Mouse (Mus musculus): ENCODE results near the gene Cbr4. TPM values are rescaled to one million over a fixed set of nuclear protein-coding genes. Genes with fewer than 3 reads are reported as not detected.
A peak's percentile ranks its signal among the peaks of the same experiment; 100 is the strongest.

The Cbr4 gene
- 10 to 100 TPM; 18.6 to 19.1 TPM for total RNA-seq (2021)
- long read RNA-seq, experiment 1, full-length matches to known transcripts, result 7 of 10 reads
- long read RNA-seq, experiment 1, partial matches to known transcripts, result 0 of 10 reads
- long read RNA-seq, experiment 1, other reads (novel, unspliced or antisense), result 3 of 10 reads
- long read RNA-seq, experiment 2, full-length matches to known transcripts, result 6 of 6 reads
- long read RNA-seq, experiment 2, partial matches to known transcripts, result 0 of 6 reads
- long read RNA-seq, experiment 2, other reads (novel, unspliced or antisense), result 0 of 6 reads

DNA sequence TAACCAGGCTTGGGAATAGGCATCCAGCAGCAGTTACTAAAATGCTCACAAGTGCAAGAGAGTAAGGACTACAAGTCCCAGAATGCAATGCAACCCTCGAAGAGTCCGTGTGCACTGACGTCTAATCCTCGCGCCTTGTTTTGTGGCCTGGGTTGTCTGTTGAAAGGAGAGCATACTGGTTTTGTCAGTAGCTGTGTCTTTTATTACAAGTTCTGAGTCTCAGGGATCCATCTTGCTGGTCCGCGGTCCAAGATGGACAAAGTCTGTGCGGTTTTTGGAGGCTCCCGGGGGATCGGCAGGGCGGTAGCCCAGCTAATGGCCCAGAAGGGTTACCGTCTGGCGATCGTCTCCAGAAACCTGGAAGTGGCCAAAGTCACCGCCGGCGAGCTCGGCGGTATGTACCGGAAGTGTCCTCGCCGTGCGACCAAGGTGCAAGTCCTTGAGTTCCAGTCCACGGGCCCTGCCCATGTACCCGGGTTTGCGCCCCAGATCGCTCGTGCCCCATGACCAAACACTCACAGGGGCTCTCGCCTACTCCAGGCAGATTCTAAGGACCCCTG lies at the start of gene Cbr4:
Gene Cbr4, plus strand, starts transcription at position 138 of the 560 bp plus-strand sequence.
- Histone ChIP-seq H3K27ac (peak within 1 kb of the TSS; percentile 99), H3K4me3 (peak within 1 kb of the TSS; percentile 90)
- intact Hi-C loops (cut with DNase I), result loop anchor here (1.0 to 5.0 kb wide), 3 partner anchors 265 to 505 kb away; partner anchors contain the start of genes Clcn3, Nek1 and Sh3rf1
- DNase-seq (ENCODE audit: extremely low spot score in 1 of 2, low spot score in 2 of 2), result peak; percentile 84 to 86
- no peak; the same call in 1 of the 2 replicates for TF ChIP-seq CTCF (IDR thresholded peaks at IDR 0.05)

GRCm38 (mm10) chr8:61442988-61443387 lies 44.5 kb upstream of the Cbr4 start:
- no peak for TF ChIP-seq CTCF (IDR thresholded peaks at IDR 0.05)
- H3K27ac ChIP-seq, result no peak overlapping the region
- intact Hi-C loops (cut with DNase I), result no loop called here
- no peak for DNase-seq (ENCODE audit: extremely low spot score in 1 of 2, low spot score in 2 of 2)
- no peak overlapping the region for H3K4me3 ChIP-seq

DNA sequence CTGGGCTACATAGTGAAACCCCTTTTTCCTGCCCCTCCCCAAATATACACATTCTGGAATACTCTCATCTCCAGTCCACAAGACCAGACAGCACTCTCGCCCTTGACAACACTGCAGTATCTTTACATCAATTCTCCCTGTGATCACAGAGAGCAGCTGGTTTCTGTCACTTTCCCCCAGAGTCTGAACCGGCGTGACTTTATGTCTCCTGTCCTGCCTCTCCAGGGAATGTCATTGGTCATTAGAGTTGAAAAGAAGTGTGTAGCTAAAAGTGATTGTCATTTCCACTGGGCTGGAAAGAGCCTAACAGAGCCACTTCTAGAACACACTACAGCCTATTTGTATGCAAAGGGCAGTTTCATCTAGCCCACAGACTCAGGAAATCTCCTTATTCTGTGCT lies 43.2 kb upstream of the Cbr4 start:
- intact Hi-C loops (cut with DNase I), result no loop called here
- H3K27ac ChIP-seq, result no peak overlapping the region
- no peak for DNase-seq (ENCODE audit: extremely low spot score in 1 of 2, low spot score in 2 of 2)
- TF ChIP-seq CTCF (IDR thresholded peaks at IDR 0.05), result no peak
- no peak overlapping the region for H3K4me3 ChIP-seq

DNA sequence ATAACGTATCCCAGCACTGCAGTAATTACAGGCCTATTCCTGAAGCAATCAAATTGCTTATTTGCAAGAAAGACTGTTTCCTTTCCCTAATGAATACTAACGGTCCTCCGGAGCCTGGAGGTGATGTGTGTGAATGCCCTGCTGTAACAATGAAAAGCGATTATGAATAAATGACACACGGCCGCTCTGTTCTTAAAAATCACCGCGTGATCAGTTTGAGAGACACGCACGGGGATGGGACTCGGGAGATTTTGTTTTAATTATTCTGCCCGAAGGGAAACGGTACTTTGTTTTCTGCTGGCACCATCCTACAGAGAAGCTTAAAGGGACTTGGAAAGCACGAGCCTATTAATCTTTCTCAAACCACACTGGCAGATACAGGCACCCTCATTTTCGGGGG lies 41.2 kb upstream of the Cbr4 start:
- no peak for TF ChIP-seq CTCF (IDR thresholded peaks at IDR 0.05)
- Histone ChIP-seq H3K27ac (no peak overlapping the region), H3K4me3 (peak overlapping the region; percentile 27; the same call in 1 of the 2 replicates)
- DNase-seq (ENCODE audit: extremely low spot score in 1 of 2, low spot score in 2 of 2), result no peak
- intact Hi-C loops (cut with DNase I), result no loop called here

- no peak for DNase-seq (ENCODE audit: extremely low spot score in 1 of 2, low spot score in 2 of 2)
- no peak overlapping the region for H3K4me3 ChIP-seq
- intact Hi-C loops (cut with DNase I), result no loop called here
Measured at GRCm38 (mm10) chr8:61448100-61448499, 39.4 kb upstream of the Cbr4 start.

DNA sequence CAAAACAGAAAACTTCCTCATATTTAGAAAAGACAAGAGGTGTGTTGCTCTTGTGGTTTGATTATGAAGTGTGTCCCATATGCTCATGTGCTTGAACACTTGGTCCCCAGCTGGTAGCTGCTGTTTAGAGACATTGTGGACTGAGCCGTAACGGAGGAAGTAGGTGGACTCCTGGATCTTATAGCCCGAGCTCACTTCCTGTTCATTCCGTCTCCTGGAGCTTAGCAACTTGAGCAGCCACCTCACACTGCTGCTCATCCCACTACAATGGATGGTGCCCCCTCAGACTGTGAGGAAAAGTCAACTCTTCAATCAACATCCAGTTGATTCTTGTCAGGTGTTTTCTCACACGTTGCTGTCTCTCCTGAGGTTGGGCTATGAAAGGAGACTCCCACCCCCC lies 38.7 kb upstream of the Cbr4 start:
- intact Hi-C loops (cut with DNase I), result no loop called here
- Histone ChIP-seq H3K4me3 (no peak overlapping the region), H3K27ac (no peak overlapping the region)
- no peak for DNase-seq (ENCODE audit: extremely low spot score in 1 of 2, low spot score in 2 of 2)
- no peak for TF ChIP-seq CTCF (IDR thresholded peaks at IDR 0.05)

More at GRCm38 (mm10) chr8:61448100-61448499, 39.4 kb upstream of the Cbr4 start:
- no peak overlapping the region for H3K27ac ChIP-seq
- TF ChIP-seq CTCF (IDR thresholded peaks at IDR 0.05), result no peak

GRCm38 (mm10) chr8:61450916-61451575 lies 36.5 kb upstream of the Cbr4 start:
- no peak for TF ChIP-seq CTCF (IDR thresholded peaks at IDR 0.05)
- H3K27ac ChIP-seq, result no peak overlapping the region
- H3K4me3 ChIP-seq, result no peak overlapping the region
- DNase-seq (ENCODE audit: extremely low spot score in 1 of 2, low spot score in 2 of 2), result no peak
- intact Hi-C loops (cut with DNase I), result no loop called here

- H3K27ac ChIP-seq, result no peak overlapping the region
- no peak for DNase-seq (ENCODE audit: extremely low spot score in 1 of 2, low spot score in 2 of 2)
- intact Hi-C loops (cut with DNase I), result no loop called here
- no peak overlapping the region for H3K4me3 ChIP-seq
- TF ChIP-seq CTCF (IDR thresholded peaks at IDR 0.05), result no peak
Measured at GRCm38 (mm10) chr8:61451721-61452337, 35.7 kb upstream of the Cbr4 start.

DNA sequence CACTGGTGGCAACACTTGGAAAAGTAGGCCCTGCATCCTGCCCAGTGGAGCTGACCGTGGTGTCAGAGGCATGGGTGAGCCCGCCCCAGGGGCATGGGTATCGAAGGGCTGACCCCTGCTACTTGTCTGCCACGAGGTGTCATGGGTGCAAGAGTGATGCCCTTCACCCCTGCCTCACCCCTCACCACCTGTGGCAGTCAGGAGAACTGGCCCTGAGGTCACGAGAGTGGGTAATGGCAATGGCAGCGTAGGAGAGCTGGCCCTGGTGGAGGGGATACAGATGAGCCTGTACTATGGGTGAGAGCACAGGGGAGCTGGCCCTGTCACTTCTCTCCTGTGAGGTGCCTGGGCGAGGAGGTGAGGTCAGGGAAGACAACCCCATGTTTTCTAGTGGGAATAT lies 27.8 kb upstream of the Cbr4 start:
- peak in 1 of 2 experiments; percentile 7 for DNase-seq (ENCODE audit: extremely low spot score in 1 of 2, low spot score in 2 of 2)
- intact Hi-C loops (cut with DNase I), result no loop called here

GRCm38 (mm10) chr8:61462221-61462620 lies 25.3 kb upstream of the Cbr4 start:
- no peak for DNase-seq (ENCODE audit: extremely low spot score in 1 of 2, low spot score in 2 of 2)
- H3K27ac ChIP-seq, result no peak overlapping the region
- no peak for TF ChIP-seq CTCF (IDR thresholded peaks at IDR 0.05)
- H3K4me3 ChIP-seq, result no peak overlapping the region
- intact Hi-C loops (cut with DNase I), result no loop called here

More for the DNA sequence above, 27.8 kb upstream of the Cbr4 start:
- TF ChIP-seq CTCF (IDR thresholded peaks at IDR 0.05), result no peak
- H3K4me3 ChIP-seq, result no peak overlapping the region
- H3K27ac ChIP-seq, result no peak overlapping the region

GRCm38 (mm10) chr8:61464393-61464792 lies 23.1 kb upstream of the Cbr4 start:
- TF ChIP-seq CTCF (IDR thresholded peaks at IDR 0.05), result no peak
- intact Hi-C loops (cut with DNase I), result no loop called here
- Histone ChIP-seq H3K4me3 (no peak overlapping the region), H3K27ac (no peak overlapping the region)
- no peak for DNase-seq (ENCODE audit: extremely low spot score in 1 of 2, low spot score in 2 of 2)

Measured in left cerebral cortex, adult 2 months (tissue).